Mouse (Mus musculus): ENCODE measurements around the gene Bicd2.
A peak's percentile ranks its signal among the peaks of the same experiment; 100 is the strongest.

- TF ChIP-seq CTCF (IDR thresholded peaks at IDR 0.05) (peak; percentile 65), EP300 (IDR thresholded peaks at IDR 0.05) (no peak)
These were observed 50.0 kb downstream of the Bicd2 start for GRCm38 (mm10) chr13:49391374-49391773.

Data from lung, postnatal 0 days (tissue).